Mouse (Mus musculus) forebrain, embryonic 16.5 days (tissue): ENCODE results near the gene Olfr283. TPM values are rescaled to one million over a fixed set of nuclear protein-coding genes. Genes with fewer than 3 reads are reported as not detected.

Experiments
- ATAC-seq: fragments of 200-750 bp; cut with Nextera tagmentation; 2 replicates; pipeline ENCODE4 v1.8.0; 2017; ENCODE audit warnings: mild to moderate bottlenecking, moderate library complexity
- H3K27ac ChIP-seq: fragments of 300-500 bp; sonication (generic); 2 replicates; pipeline ENCODE4 v1.5.1; 2014; ENCODE audit warnings: low read length, control low read depth
- H3K27me3 ChIP-seq: fragments of 300-500 bp; sonication (generic); replicated peaks from 2 replicates; pipeline ENCODE4 v1.6.1; 2014; ENCODE audit warnings: low read length; ENCODE audit not compliant: control insufficient read depth, insufficient read depth
- H3K36me3 ChIP-seq: fragments of 300-500 bp; sonication (generic); 2 replicates; pipeline ENCODE4 v1.6.1; 2014; ENCODE audit not compliant: control insufficient read depth, insufficient read depth
- H3K4me1 ChIP-seq: fragments of 300-500 bp; sonication (generic); replicated peaks from 2 replicates; pipeline ENCODE4 v1.6.1; 2014; ENCODE audit warnings: low read length; ENCODE audit not compliant: control insufficient read depth, insufficient read depth
- H3K4me2 ChIP-seq: fragments of 300-500 bp; sonication (generic); 2 replicates; pipeline ENCODE4 v1.6.1; 2014; ENCODE audit warnings: mild to moderate bottlenecking, low read length, control low read depth
- H3K4me3 ChIP-seq: fragments of 300-500 bp; sonication (generic); replicated peaks from 2 replicates; pipeline ENCODE4 v1.5.1; 2014; ENCODE audit warnings: mild to moderate bottlenecking, low read length, control low read depth
- H3K9ac ChIP-seq: fragments of 300-500 bp; sonication (generic); replicated peaks from 2 replicates; pipeline ENCODE4 v1.6.1; 2014; ENCODE audit warnings: low read depth, low read length, control low read depth
- H3K9me3 ChIP-seq: fragments of 300-500 bp; sonication (generic); 2 replicates; pipeline ENCODE4 v1.6.1; 2016; ENCODE audit warnings: low read length; ENCODE audit not compliant: control insufficient read depth
- WGBS: fragments of 180-500 bp; shearing (Covaris S2); extraction: QIAGEN DNeasy Blood & Tissue Kit; methylation state at CpG from one replicate; pipeline ENCODE4 v1.1.7; 2014; 5-methylcytosine and 5-hydroxymethylcytosine counted together
- polyA plus RNA-seq: library from polyadenylated mRNA; unstranded; fragments of >200 nt; fragmentation: Nextera tagmentation; extraction: Ambion mirVana; gene quantifications from 2 replicates; pipeline ENCODE4 v1.2.1, GENCODE M21; 2015

Gene Olfr283
- polyA plus RNA-seq, 1 experiment from 2014 or later: not detected

DNA sequence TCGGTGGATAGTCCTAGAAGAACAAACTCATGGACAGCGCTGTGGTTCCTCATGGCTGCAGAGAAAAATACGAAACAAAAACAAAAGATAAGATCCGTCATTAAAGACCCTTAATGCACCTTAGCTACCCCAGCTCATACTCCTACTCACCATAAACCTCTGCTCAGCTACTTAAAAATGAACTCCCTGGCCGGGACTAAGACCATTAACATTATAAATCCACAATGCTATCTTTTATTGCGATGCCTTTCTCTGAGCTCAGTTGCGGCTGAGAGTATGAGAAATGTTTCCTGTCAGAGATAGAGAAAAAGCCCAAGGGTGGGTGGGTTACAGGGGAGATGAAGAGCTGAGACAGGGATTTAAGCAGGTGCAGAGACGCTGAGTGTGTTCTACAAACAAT lies 39.9 kb downstream of the Olfr283 start, which contains the start of gene Olfr284:
Gene Olfr284 (minus strand): TSS at position 101 of the 400 bp plus-strand sequence.
- Histone ChIP-seq H3K27ac (no peak within 1 kb of the TSS), H3K4me3 (no peak within 1 kb of the TSS), H3K27me3 (no peaks in the 10 kb centered on the region), H3K9me3 (no peaks in the 10 kb centered on the region), H3K36me3 (no peaks in the 10 kb centered on the region), H3K9ac (no peak within 1 kb of the TSS), H3K4me1 (no peaks in the 10 kb centered on the region), H3K4me2 (no peak within 1 kb of the TSS)
- WGBS: 83% methylated on average over 8 of the region's 8 CpGs
- ATAC-seq: no peak

Other genes starting within 250 kb of the Olfr283 start
- gene Asb8, start 215.3 kb downstream of the Olfr283 start, polyA plus RNA-seq: 48.5 and 51.1 TPM in 2 replicates
- 29.7 and 50.4 TPM in 2 replicates for gene Ccdc184, start 213.8 kb downstream of the Olfr283 start, polyA plus RNA-seq
- gene Olfr288, start 185.4 kb downstream of the Olfr283 start, polyA plus RNA-seq: not detected in 2 replicates
- gene Gm44579, start 160.0 kb downstream of the Olfr283 start, polyA plus RNA-seq: not detected in 2 replicates
- gene Olfr287, start 159.9 kb downstream of the Olfr283 start, polyA plus RNA-seq: not detected in 2 replicates
- gene Olfr286, start 146.5 kb downstream of the Olfr283 start, polyA plus RNA-seq: not detected in 2 replicates
- gene H1fnt, start 123.7 kb downstream of the Olfr283 start, polyA plus RNA-seq: not detected in 2 replicates
- gene Zfp641, start 84.8 kb downstream of the Olfr283 start, polyA plus RNA-seq: 3.9 and 5.7 TPM in 2 replicates
- not detected in 2 replicates for gene Olfr285, start 63.6 kb downstream of the Olfr283 start, polyA plus RNA-seq
- gene Olfr284, start 40.0 kb downstream of the Olfr283 start, polyA plus RNA-seq: not detected in 2 replicates
- gene Olfr282, start 50.3 kb upstream of the Olfr283 start, polyA plus RNA-seq: not detected in 2 replicates
- gene Olfr281, start 71.6 kb upstream of the Olfr283 start, polyA plus RNA-seq: not detected in 2 replicates
- gene OR5BS1P, start 89.0 kb upstream of the Olfr283 start, polyA plus RNA-seq: not detected in 2 replicates
- gene Lalba, start 101.8 kb upstream of the Olfr283 start, polyA plus RNA-seq: not detected in 2 replicates
- gene Olfr279, start 111.5 kb upstream of the Olfr283 start, polyA plus RNA-seq: not detected in 2 replicates
- 130 and 141 TPM in 2 replicates for gene Kansl2, start 153.3 kb upstream of the Olfr283 start, polyA plus RNA-seq
- gene Ccnt1, start 190.0 kb upstream of the Olfr283 start, polyA plus RNA-seq: 74.5 and 78.4 TPM in 2 replicates
- 0.56 TPM in 1 of 2 replicates, not detected in the other for gene 4930415O20Rik, start 190.1 kb upstream of the Olfr283 start, polyA plus RNA-seq
- 11.2 and 16.1 TPM in 2 replicates for gene Adcy6, start 229.1 kb upstream of the Olfr283 start, polyA plus RNA-seq
- 138 and 168 TPM in 2 replicates for gene Cacnb3, start 249.9 kb upstream of the Olfr283 start, polyA plus RNA-seq